Comparison of ENCODE assay signal across 15 mouse cellular contexts in genomic region chr8:106614704-106615103, GRCm38 (mm10). TPM values are rescaled to one million over a fixed set of nuclear protein-coding genes. Genes with fewer than 3 reads are reported as not detected.
A peak's percentile ranks its signal among the peaks of the same experiment; 100 is the strongest.
DNase-seq lines count a peak whose midpoint lies in the region; ATAC-seq and TF ChIP-seq lines count a peak whose summit lies in the region.
"Had no signal": no experiment of that assay in that cellular context is flagged by ENCODE, and none has a peak within 500 bp of the region (broad histone marks: within the 10 kb centered on the region; RNA-seq: fewer than 3 reads in every experiment).

No protein-coding gene starts in this region.

- H3K27ac ChIP-seq in ES-E14 (ENCODE audit: insufficient read depth, low read depth, low read length, poor library complexity, severe bottlenecking), result 0 out of 2 replicates have a peak overlapping the region, but pooled peaks have one; percentile 48
- H3K27ac ChIP-seq in intestine, embryonic 14.5 days (ENCODE audit: low read depth), result no peak overlapping the region
- 0 out of 2 replicates have a peak overlapping the region, but pooled peaks have one; percentile 0 for H3K27ac ChIP-seq in kidney, embryonic 15.5 days
- peak overlapping the region; percentile 81 for H3K27ac ChIP-seq in stomach, embryonic 15.5 days
- no peak overlapping the region for H3K27ac ChIP-seq in forebrain, embryonic 12.5 days
- H3K27ac ChIP-seq: embryonic facial prominence, embryonic 13.5 days; forebrain, embryonic 10.5 days; hindbrain, embryonic 14.5 days; liver, embryonic 12.5 days; midbrain, embryonic 13.5 days had no signal

- H3K9me3 ChIP-seq in ES-E14 (ENCODE audit: control insufficient read depth, insufficient read depth, low read depth, low read length), result no peaks in the 10 kb centered on the region
- no peaks in the 10 kb centered on the region for H3K9me3 ChIP-seq in intestine, embryonic 14.5 days (ENCODE audit: control insufficient read depth, low read length)
- H3K9me3 ChIP-seq in kidney, embryonic 15.5 days (replicated peaks), result no peaks in the 10 kb centered on the region
- no peaks in the 10 kb centered on the region for H3K9me3 ChIP-seq in stomach, embryonic 15.5 days
- no peaks in the 10 kb centered on the region for H3K9me3 ChIP-seq in forebrain, embryonic 12.5 days
- H3K9me3 ChIP-seq: embryonic facial prominence, embryonic 13.5 days; forebrain, embryonic 10.5 days; liver, embryonic 12.5 days; midbrain, embryonic 13.5 days had no signal

- 34% methylated on average over 5 of the region's 5 CpGs for WGBS in intestine, embryonic 14.5 days
- 25% methylated on average over 5 of the region's 5 CpGs for WGBS in kidney, embryonic 15.5 days
- 32% methylated on average over 5 of the region's 5 CpGs for WGBS in stomach, embryonic 15.5 days
- WGBS in forebrain, embryonic 12.5 days, result 77% methylated on average over 5 of the region's 5 CpGs

- no peak for DNase-seq in ES-E14 (ENCODE audit: low read depth, low spot score)
- DNase-seq in intestine, embryonic 14.5 days (ENCODE audit: low spot score), result no peak
- DNase-seq in spleen, adult 18-20 months, result no peak
- DNase-seq in urinary bladder, postnatal 4 days (ENCODE audit: low spot score in 2 of 2), result no peak
- DNase-seq: adrenal gland, postnatal 14 days; cerebellum, postnatal 10 days; heart, adult 18-20 months had no signal

- peak; percentile 66; the same call in 1 of the 2 replicates for ATAC-seq in intestine, embryonic 14.5 days (replicated peaks; ENCODE audit: low FRiP score, low TSS enrichment, low read depth)
- 0 out of 2 replicates have a peak, but pooled peaks have one; percentile 15 for ATAC-seq in kidney, embryonic 15.5 days (replicated peaks; ENCODE audit: low FRiP score)
- no peak for ATAC-seq in stomach, embryonic 15.5 days (ENCODE audit: insufficient read depth, low FRiP score, low read depth)
- ATAC-seq in forebrain, embryonic 12.5 days (ENCODE audit: low FRiP score), result no peak
- ATAC-seq: liver, embryonic 12.5 days; midbrain, embryonic 13.5 days had no signal

- H3K4me1 ChIP-seq in ES-E14 (ENCODE audit: control insufficient read depth in 2 of 2, insufficient read depth in 2 of 2, low read length in 2 of 2, poor library complexity in 1 of 2), result peaks cover 32 to 50% of the 10 kb centered on the region in 2 experiments
- peaks cover 6% of the 10 kb centered on the region for H3K4me1 ChIP-seq in intestine, embryonic 14.5 days (replicated peaks; ENCODE audit: control insufficient read depth, insufficient read depth, low read length)
- peaks cover 70% of the 10 kb centered on the region for H3K4me1 ChIP-seq in kidney, embryonic 15.5 days
- peaks cover 16% of the 10 kb centered on the region; the same call in 1 of the 2 replicates for H3K4me1 ChIP-seq in stomach, embryonic 15.5 days
- H3K4me1 ChIP-seq in forebrain, embryonic 12.5 days, result peaks cover 12% of the 10 kb centered on the region

- no peak overlapping the region for H3K4me3 ChIP-seq in ES-E14 (ENCODE audit: insufficient read depth in 1 of 2, low read depth in 1 of 2, low read length in 2 of 2, poor library complexity in 1 of 2, severe bottlenecking in 1 of 2)
- H3K4me3 ChIP-seq in intestine, embryonic 14.5 days (ENCODE audit: low read depth, low read length), result no peak overlapping the region
- H3K4me3 ChIP-seq in kidney, embryonic 15.5 days (replicated peaks), result no peak overlapping the region
- H3K4me3 ChIP-seq in stomach, embryonic 15.5 days (replicated peaks), result no peak overlapping the region
- H3K4me3 ChIP-seq in forebrain, embryonic 12.5 days (replicated peaks), result no peak overlapping the region
- H3K4me3 ChIP-seq: embryonic facial prominence, embryonic 13.5 days; forebrain, embryonic 10.5 days; liver, embryonic 12.5 days; midbrain, embryonic 13.5 days had no signal

- H3K36me3 ChIP-seq in ES-E14 (ENCODE audit: control insufficient read depth, insufficient read depth, low read length, poor library complexity, severe bottlenecking), result peaks cover 10% of the 10 kb centered on the region; the same call in 1 of the 2 replicates
- H3K36me3 ChIP-seq in intestine, embryonic 14.5 days (ENCODE audit: control insufficient read depth, insufficient read depth, low read length), result no peaks in the 10 kb centered on the region
- no peaks in the 10 kb centered on the region for H3K36me3 ChIP-seq in kidney, embryonic 15.5 days
- no peaks in the 10 kb centered on the region for H3K36me3 ChIP-seq in stomach, embryonic 15.5 days
- no peaks in the 10 kb centered on the region for H3K36me3 ChIP-seq in forebrain, embryonic 12.5 days (replicated peaks)
- H3K36me3 ChIP-seq: embryonic facial prominence, embryonic 13.5 days; forebrain, embryonic 10.5 days; liver, embryonic 12.5 days; midbrain, embryonic 13.5 days had no signal

- no peak overlapping the region for H3K4me2 ChIP-seq in intestine, embryonic 14.5 days (ENCODE audit: low read length)
- no peak overlapping the region for H3K4me2 ChIP-seq in kidney, embryonic 15.5 days
- H3K4me2 ChIP-seq in stomach, embryonic 15.5 days, result no peak overlapping the region
- no peak overlapping the region for H3K4me2 ChIP-seq in forebrain, embryonic 12.5 days
- H3K4me2 ChIP-seq: embryonic facial prominence, embryonic 13.5 days; hindbrain, embryonic 14.5 days; liver, embryonic 12.5 days; midbrain, embryonic 13.5 days had no signal

- in situ Hi-C loops in ES-E14 (cut with MboI; ENCODE audit: low sequenced_read_pairs in 2 of 2, unreplicated experiment in 2 of 2), result no loop called here

- H3K9ac ChIP-seq in ES-E14 (ENCODE audit: insufficient read depth, low read depth, low read length, poor library complexity, severe bottlenecking), result no peak overlapping the region
- H3K9ac ChIP-seq in intestine, embryonic 14.5 days (ENCODE audit: low read length), result no peak overlapping the region
- H3K9ac ChIP-seq in kidney, embryonic 15.5 days, result no peak overlapping the region
- H3K9ac ChIP-seq in stomach, embryonic 15.5 days, result no peak overlapping the region
- H3K9ac ChIP-seq in forebrain, embryonic 12.5 days, result no peak overlapping the region
- H3K9ac ChIP-seq: embryonic facial prominence, embryonic 13.5 days; hindbrain, embryonic 14.5 days; liver, embryonic 12.5 days; midbrain, embryonic 13.5 days had no signal

- no peaks in the 10 kb centered on the region for H3K27me3 ChIP-seq in intestine, embryonic 14.5 days (replicated peaks; ENCODE audit: control insufficient read depth, insufficient read depth, low read length)
- no peaks in the 10 kb centered on the region for H3K27me3 ChIP-seq in kidney, embryonic 15.5 days
- no peaks in the 10 kb centered on the region for H3K27me3 ChIP-seq in stomach, embryonic 15.5 days (replicated peaks)
- peaks cover 10% of the 10 kb centered on the region; the same call in 1 of the 2 replicates for H3K27me3 ChIP-seq in forebrain, embryonic 12.5 days
- H3K27me3 ChIP-seq: embryonic facial prominence, embryonic 13.5 days had no signal

TF ChIP-seq in ES-E14, 5 proteins besides CTCF, POLR2A, EP300 and RAD21:
- no peak for TF ChIP-seq MAFK (IDR thresholded peaks at IDR 0.05; ENCODE audit: insufficient read depth, low read depth, low read length)
- TF ChIP-seq ZNF384 (IDR thresholded peaks at IDR 0.05; ENCODE audit: low read depth, low read length), result no peak

RNA-seq across cellular contexts. Expression of gene Cdh1, which starts 11.6 kb away (rescaled TPM):
- total RNA-seq in ES-E14 (2012; rRNA removed), result 254 and 424 TPM in 2 replicates
- polyA plus RNA-seq in intestine, embryonic 14.5 days (2014; fragmentation: Nextera tagmentation; extraction: Ambion mirVana), result 141 and 152 TPM in 2 replicates
- 80.8 and 81.7 TPM in 2 replicates for polyA plus RNA-seq in kidney, embryonic 15.5 days (2015; fragmentation: Nextera tagmentation; extraction: Ambion mirVana)
- polyA plus RNA-seq in stomach, embryonic 15.5 days (2015; fragmentation: Nextera tagmentation; extraction: Ambion mirVana), result 163 and 189 TPM in 2 replicates
- polyA plus RNA-seq in forebrain, embryonic 12.5 days (2016; fragmentation: Nextera tagmentation; extraction: Ambion mirVana), result 3.9 and 4.2 TPM in 2 replicates

RNA-seq across cellular contexts. Expression of gene Gm10073, which starts 41.4 kb away (rescaled TPM):
- 83.5 and 86.5 TPM in 2 replicates for total RNA-seq in ES-E14 (2012; rRNA removed)
- polyA plus RNA-seq in intestine, embryonic 14.5 days (2014; fragmentation: Nextera tagmentation; extraction: Ambion mirVana), result 9.1 and 11.7 TPM in 2 replicates
- 9.9 and 11.7 TPM in 2 replicates for polyA plus RNA-seq in kidney, embryonic 15.5 days (2015; fragmentation: Nextera tagmentation; extraction: Ambion mirVana)
- 11.0 and 48.1 TPM in 2 replicates for polyA plus RNA-seq in stomach, embryonic 15.5 days (2015; fragmentation: Nextera tagmentation; extraction: Ambion mirVana)
- polyA plus RNA-seq in forebrain, embryonic 12.5 days (2016; fragmentation: Nextera tagmentation; extraction: Ambion mirVana), result 3.4 and 4.6 TPM in 2 replicates

Comparison
In these comparisons a context has a peak if more than half of its experiments do, and no peak if none do; other contexts are left out.
1. H3K27ac ChIP-seq: peak in ES-E14 (single experiment), kidney, embryonic 15.5 days (single experiment) and stomach, embryonic 15.5 days (single experiment); none in intestine, embryonic 14.5 days (single experiment) and forebrain, embryonic 12.5 days (single experiment).
2. ATAC-seq: peak in intestine, embryonic 14.5 days (single experiment) and kidney, embryonic 15.5 days (single experiment); none in stomach, embryonic 15.5 days (single experiment) and forebrain, embryonic 12.5 days (single experiment).
3. RNA of gene Cdh1, which starts 11.6 kb away (polyA plus RNA-seq): 163 to 189 TPM in stomach, embryonic 15.5 days, 141 to 152 TPM in intestine, embryonic 14.5 days and 80.8 to 81.7 TPM in kidney, embryonic 15.5 days; 3.9 to 4.2 TPM in forebrain, embryonic 12.5 days; every median in the first group is over 10 times any median in the second.